Mouse (Mus musculus): ENCODE data around the gene Fam174b.

Fam174b gene

DNA sequence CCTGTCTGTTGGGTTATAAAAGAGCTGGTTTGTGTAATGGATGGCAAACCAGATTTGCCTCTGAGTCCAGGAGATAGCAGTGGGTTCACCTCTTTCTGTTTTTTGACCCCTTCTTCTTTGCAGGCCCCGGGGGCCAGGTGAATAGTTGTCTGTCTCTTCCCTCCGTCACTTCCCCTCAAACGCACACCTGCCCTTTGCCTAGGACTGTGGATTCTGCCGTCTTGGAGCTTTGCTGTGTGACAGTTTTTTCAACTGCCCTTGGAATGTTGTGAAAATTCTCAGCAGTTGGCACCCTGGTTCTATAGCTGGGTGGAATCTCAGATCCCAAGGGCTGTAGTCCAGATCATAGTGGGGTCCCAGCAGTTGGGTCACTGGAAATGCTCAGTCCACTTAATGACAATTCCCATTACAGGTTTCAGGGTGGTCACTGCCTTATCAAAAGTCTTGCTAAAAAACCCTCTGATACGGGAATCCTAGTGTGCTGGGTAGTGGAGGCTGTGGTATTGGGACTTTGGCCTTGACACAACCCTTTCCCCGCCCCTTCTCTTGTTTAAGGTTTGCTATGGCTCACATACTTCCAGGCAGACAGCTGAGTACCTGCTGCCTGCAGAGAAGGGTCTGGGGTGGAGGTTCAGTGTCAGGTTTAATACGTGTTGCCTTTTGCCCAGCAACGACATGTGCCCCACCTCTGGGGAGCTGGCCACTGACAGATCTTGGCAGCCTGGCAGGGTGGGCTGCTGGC is 76.3 kb downstream of the Fam174b start:
- DNase-seq, result no peak

DNA sequence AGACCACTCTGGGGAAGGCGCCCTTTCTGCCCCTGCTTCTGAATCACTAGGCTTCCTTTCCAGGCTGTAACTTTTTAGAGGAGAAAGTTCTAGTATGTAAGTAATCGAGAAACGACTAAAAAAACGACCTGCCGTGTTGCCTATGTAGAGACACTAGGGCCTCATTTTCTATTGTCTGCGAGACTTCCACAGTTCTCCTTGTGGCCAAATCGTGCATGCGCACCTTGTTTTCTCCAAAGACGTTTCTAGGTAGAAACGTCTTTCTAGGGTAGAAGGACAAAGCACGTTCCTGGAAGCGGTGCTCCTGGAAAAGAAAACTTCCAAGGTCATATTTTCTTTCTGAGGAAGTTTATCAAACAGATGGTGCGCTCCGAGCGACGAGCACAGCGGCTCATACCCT is 79.3 kb downstream of the Fam174b start:
- DNase-seq, result no peak
